Mouse (Mus musculus) testis, adult 2 months (tissue): ENCODE data around the gene Disc1.

ENCODE experiments used
- CTCF ChIP-seq: fragments of 200-500 bp; IDR thresholded peaks from 2 replicates; pipeline ENCODE4 v1.5.1; 2012; ENCODE audit warnings: low read depth, mild to moderate bottlenecking, inconsistent platforms, low read length, moderate library complexity; ENCODE audit not compliant: control insufficient read depth, insufficient read depth, insufficient replicate concordance
- POLR2A ChIP-seq: fragments of 200-500 bp; IDR thresholded peaks from 2 replicates; pipeline ENCODE4 v1.6.1; 2012; ENCODE audit warnings: low read depth, mild to moderate bottlenecking, inconsistent platforms, low read length, moderate library complexity; ENCODE audit not compliant: control insufficient read depth

DNA sequence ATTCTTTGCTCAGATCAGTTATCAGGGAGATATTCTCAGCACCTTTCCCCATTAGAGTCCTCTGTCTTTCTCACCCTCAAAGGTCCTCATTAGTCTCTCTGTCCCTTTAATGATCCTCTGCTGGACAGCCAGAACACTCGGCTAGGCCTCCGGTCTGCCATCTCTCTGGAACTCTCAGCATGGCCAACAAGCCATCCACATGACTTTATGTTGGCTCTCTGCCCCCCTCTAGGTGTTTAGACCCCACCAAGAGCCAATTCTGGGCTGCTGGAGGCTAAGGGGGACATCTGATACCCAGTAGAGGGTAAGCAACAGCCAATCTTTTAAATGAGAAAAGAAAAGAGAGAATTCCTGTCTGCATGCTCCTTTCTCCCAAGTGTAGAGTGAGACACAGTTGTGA, 203.7 kb downstream of the Disc1 start:
- no peak for TF ChIP-seq CTCF
- no peak for TF ChIP-seq POLR2A
